Mouse (Mus musculus): Measurements from ENCODE around the gene C2cd2. TPM values are rescaled to one million over a fixed set of nuclear protein-coding genes. Genes with fewer than 3 reads are reported as not detected.

The C2cd2 gene
- polyA plus RNA-seq, 2 experiments = 14.2 to 21.7 TPM

DNA sequence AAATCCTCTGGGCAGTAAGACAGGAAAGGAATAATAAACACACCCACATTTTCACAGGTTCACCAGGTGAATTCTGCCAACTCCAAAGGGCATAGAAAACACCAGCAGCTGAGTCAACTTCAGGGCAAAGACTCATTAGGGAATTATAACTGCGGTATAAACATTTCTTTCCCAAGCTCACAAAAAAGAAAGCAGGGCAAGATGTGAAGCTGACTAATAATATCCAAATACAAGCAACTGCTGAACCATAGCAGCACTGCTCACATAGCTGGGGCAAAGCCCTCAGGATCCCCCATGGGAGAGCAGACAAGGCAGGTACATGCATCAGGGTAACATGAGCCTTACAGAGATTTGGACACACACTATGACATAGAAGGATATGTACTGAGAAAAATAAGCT lies 145.0 kb downstream of the C2cd2 start:
- peaks cover 88% of the 10 kb centered on the region for H3K36me3 ChIP-seq (ENCODE audit: control insufficient read depth, insufficient read depth, low read length)
- H3K27ac ChIP-seq (replicated peaks; ENCODE audit: low read depth, low read length) = no peak overlapping the region
- no peaks in the 10 kb centered on the region for H3K4me1 ChIP-seq (ENCODE audit: control insufficient read depth, insufficient read depth, low read length)
- TF ChIP-seq POLR2A (IDR thresholded peaks at IDR 0.05; ENCODE audit: borderline replicate concordance, extremely low read depth, insufficient read depth, insufficient read length) = no peak
- H3K4me2 ChIP-seq (replicated peaks; ENCODE audit: low read depth, low read length, severe bottlenecking) = no peak overlapping the region
- no peaks in the 10 kb centered on the region for H3K9me3 ChIP-seq (ENCODE audit: control insufficient read depth, low read length)
- H3K9ac ChIP-seq (ENCODE audit: low read depth, low read length, severe bottlenecking) = no peak overlapping the region
- DNase-seq (ENCODE audit: low spot score) (no peak), ATAC-seq (ENCODE audit: low FRiP score, low read depth) (no peak)
- WGBS = 78% methylated on average over 1 of the region's 1 CpGs
- no peaks in the 10 kb centered on the region for H3K27me3 ChIP-seq (ENCODE audit: control insufficient read depth, insufficient read depth, low read length)
- H3K4me3 ChIP-seq (replicated peaks; ENCODE audit: low read length) = no peak overlapping the region

DNA sequence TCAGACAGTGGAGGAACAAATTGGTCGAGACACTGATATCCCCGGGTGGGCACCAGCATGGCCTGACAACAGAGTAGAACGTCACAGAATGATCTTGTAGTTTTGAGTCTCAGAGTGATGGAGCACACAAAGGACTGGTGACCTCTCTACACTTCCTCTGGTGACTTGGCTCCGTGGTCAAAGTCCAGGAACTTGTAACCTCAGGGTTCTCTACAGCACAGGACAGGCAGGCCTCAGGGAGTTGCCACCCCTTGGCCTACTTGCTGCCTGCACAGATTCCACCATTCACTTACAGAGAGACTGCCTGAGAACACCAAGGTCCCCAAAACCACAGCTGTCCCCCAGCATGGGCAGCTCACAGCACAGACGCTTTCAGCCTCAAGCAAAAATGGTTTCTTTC lies 147.1 kb downstream of the C2cd2 start:
- no peak overlapping the region for H3K27ac ChIP-seq (replicated peaks; ENCODE audit: low read depth, low read length)
- no peaks in the 10 kb centered on the region for H3K27me3 ChIP-seq (ENCODE audit: control insufficient read depth, insufficient read depth, low read length)
- H3K4me3 ChIP-seq (replicated peaks; ENCODE audit: low read length) = no peak overlapping the region
- ATAC-seq (ENCODE audit: low FRiP score, low read depth) (no peak), DNase-seq (ENCODE audit: low spot score) (no peak)
- 89% methylated on average over 5 of the region's 5 CpGs for WGBS
- H3K4me1 ChIP-seq (ENCODE audit: control insufficient read depth, insufficient read depth, low read length) = no peaks in the 10 kb centered on the region
- peaks cover 96% of the 10 kb centered on the region for H3K36me3 ChIP-seq (ENCODE audit: control insufficient read depth, insufficient read depth, low read length)
- H3K9ac ChIP-seq (ENCODE audit: low read depth, low read length, severe bottlenecking) = no peak overlapping the region
- H3K9me3 ChIP-seq (ENCODE audit: control insufficient read depth, low read length) = no peaks in the 10 kb centered on the region
- no peak overlapping the region for H3K4me2 ChIP-seq (replicated peaks; ENCODE audit: low read depth, low read length, severe bottlenecking)
- TF ChIP-seq POLR2A (IDR thresholded peaks at IDR 0.05; ENCODE audit: borderline replicate concordance, extremely low read depth, insufficient read depth, insufficient read length) = no peak

DNA sequence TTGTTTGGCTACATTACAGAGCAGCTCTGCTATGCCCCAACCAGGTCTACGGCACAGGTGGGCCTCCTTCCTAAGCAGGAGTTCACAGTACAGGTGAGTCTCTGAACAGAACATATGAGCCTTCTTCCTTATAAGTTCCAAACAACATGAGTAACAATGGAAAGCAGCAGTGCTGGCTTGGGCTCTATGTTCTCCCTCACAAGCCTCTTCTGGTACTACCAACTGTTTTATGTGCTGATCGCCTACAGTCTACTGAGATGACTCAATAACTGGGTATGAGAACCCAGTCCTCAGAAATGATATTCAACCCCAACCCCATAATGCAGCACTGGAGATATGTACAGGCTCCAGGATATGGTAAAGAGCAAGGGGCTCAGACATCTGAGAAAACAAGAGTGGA lies 148.3 kb downstream of the C2cd2 start:
- ATAC-seq (ENCODE audit: low FRiP score, low read depth) (no peak), DNase-seq (ENCODE audit: low spot score) (no peak)
- Histone ChIP-seq H3K4me1 (ENCODE audit: control insufficient read depth, insufficient read depth, low read length) (no peaks in the 10 kb centered on the region), H3K27ac (replicated peaks; ENCODE audit: low read depth, low read length) (no peak overlapping the region), H3K36me3 (ENCODE audit: control insufficient read depth, insufficient read depth, low read length) (peaks cover 96% of the 10 kb centered on the region), H3K9me3 (ENCODE audit: control insufficient read depth, low read length) (no peaks in the 10 kb centered on the region), H3K4me3 (replicated peaks; ENCODE audit: low read length) (no peak overlapping the region), H3K9ac (ENCODE audit: low read depth, low read length, severe bottlenecking) (no peak overlapping the region), H3K4me2 (replicated peaks; ENCODE audit: low read depth, low read length, severe bottlenecking) (no peak overlapping the region), H3K27me3 (ENCODE audit: control insufficient read depth, insufficient read depth, low read length) (no peaks in the 10 kb centered on the region)
- WGBS = 98% methylated on average over 2 of the region's 2 CpGs
- TF ChIP-seq POLR2A (IDR thresholded peaks at IDR 0.05; ENCODE audit: borderline replicate concordance, extremely low read depth, insufficient read depth, insufficient read length) = no peak

DNA sequence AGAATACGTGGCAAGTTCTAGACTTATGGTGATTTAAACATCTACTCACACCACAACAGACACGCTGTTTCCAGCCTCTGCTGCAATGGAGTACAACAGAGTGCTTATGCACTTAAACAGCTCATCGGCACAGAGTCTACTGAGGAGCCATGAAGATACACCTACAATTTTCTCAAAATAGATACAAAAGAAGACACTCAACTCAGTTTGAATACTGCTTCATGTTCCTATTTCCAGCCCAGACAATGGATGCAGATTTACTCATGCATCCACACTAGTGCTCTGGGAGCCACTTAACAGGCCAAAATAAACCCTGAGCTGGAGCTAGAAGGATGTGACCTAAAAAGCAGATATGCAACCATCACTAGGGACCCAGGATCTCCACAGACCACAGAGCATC lies 153.5 kb downstream of the C2cd2 start:
- Histone ChIP-seq H3K9ac (ENCODE audit: low read depth, low read length, severe bottlenecking) (no peak overlapping the region), H3K4me1 (ENCODE audit: control insufficient read depth, insufficient read depth, low read length) (no peaks in the 10 kb centered on the region), H3K36me3 (ENCODE audit: control insufficient read depth, insufficient read depth, low read length) (peaks cover 90% of the 10 kb centered on the region), H3K9me3 (ENCODE audit: control insufficient read depth, low read length) (no peaks in the 10 kb centered on the region), H3K27ac (replicated peaks; ENCODE audit: low read depth, low read length) (no peak overlapping the region), H3K4me3 (replicated peaks; ENCODE audit: low read length) (no peak overlapping the region), H3K27me3 (ENCODE audit: control insufficient read depth, insufficient read depth, low read length) (no peaks in the 10 kb centered on the region), H3K4me2 (replicated peaks; ENCODE audit: low read depth, low read length, severe bottlenecking) (no peak overlapping the region)
- ATAC-seq (ENCODE audit: low FRiP score, low read depth) = no peak
- WGBS = 94% methylated on average over 3 of the region's 3 CpGs
- no peak for TF ChIP-seq POLR2A (IDR thresholded peaks at IDR 0.05; ENCODE audit: borderline replicate concordance, extremely low read depth, insufficient read depth, insufficient read length)
- no peak for DNase-seq (ENCODE audit: low spot score)

DNA sequence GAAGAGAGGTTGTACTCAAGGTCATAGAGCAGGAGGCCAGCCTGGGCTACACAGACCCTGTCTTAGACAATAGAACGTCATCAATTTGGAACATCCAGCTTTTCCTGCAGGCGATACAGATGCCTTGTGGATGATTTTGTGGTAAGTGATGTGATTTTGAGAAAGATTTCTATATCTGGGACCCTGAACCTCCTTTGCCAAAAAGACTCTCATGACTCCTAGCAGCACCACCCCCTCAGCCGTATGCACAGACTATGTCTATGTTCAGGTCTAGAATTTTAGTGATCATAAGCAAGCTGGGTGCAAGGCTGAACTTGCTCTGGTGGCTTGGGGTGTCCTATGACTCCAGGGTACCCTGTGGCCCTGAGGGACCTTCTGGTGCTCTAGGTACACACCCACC lies 156.8 kb downstream of the C2cd2 start:
- WGBS = 86% methylated on average over 3 of the region's 3 CpGs
- no peak for TF ChIP-seq POLR2A (IDR thresholded peaks at IDR 0.05; ENCODE audit: borderline replicate concordance, extremely low read depth, insufficient read depth, insufficient read length)
- Histone ChIP-seq H3K9me3 (ENCODE audit: control insufficient read depth, low read length) (no peaks in the 10 kb centered on the region), H3K4me1 (ENCODE audit: control insufficient read depth, insufficient read depth, low read length) (no peaks in the 10 kb centered on the region), H3K4me2 (replicated peaks; ENCODE audit: low read depth, low read length, severe bottlenecking) (no peak overlapping the region), H3K27me3 (ENCODE audit: control insufficient read depth, insufficient read depth, low read length) (no peaks in the 10 kb centered on the region), H3K27ac (replicated peaks; ENCODE audit: low read depth, low read length) (no peak overlapping the region), H3K4me3 (replicated peaks; ENCODE audit: low read length) (no peak overlapping the region), H3K36me3 (ENCODE audit: control insufficient read depth, insufficient read depth, low read length) (peaks cover 81% of the 10 kb centered on the region), H3K9ac (ENCODE audit: low read depth, low read length, severe bottlenecking) (no peak overlapping the region)
- ATAC-seq (ENCODE audit: low FRiP score, low read depth) (no peak), DNase-seq (ENCODE audit: low spot score) (no peak)

Small RNAs within 50 kb of the gene (microRNA-seq; reads per million reads assigned to microRNA genes)
- gene Mir6964 = 0.69 reads per million

Other genes with a start within 250 kb of the C2cd2 start
- gene Ripk4, start 198.8 kb downstream of the C2cd2 start, polyA plus RNA-seq (2012; rRNA removed) = 7.6 and 8.3 TPM in 2 replicates
- gene Ripk4, start 198.8 kb downstream of the C2cd2 start, polyA plus RNA-seq (2014; fragmentation: Nextera tagmentation; extraction: Ambion mirVana) = 17.2 and 20.3 TPM in 2 replicates
- 19.5 and 19.6 TPM in 2 replicates for gene Prdm15, start 110.7 kb downstream of the C2cd2 start, polyA plus RNA-seq (2012; rRNA removed)
- gene Prdm15, start 110.7 kb downstream of the C2cd2 start, polyA plus RNA-seq (2014; fragmentation: Nextera tagmentation; extraction: Ambion mirVana) = 9.7 and 10.6 TPM in 2 replicates
- 17.3 and 20.0 TPM in 2 replicates for gene Zbtb21, start within 50 bp of the C2cd2 start, polyA plus RNA-seq (2012; rRNA removed)
- gene Zbtb21, start within 50 bp of the C2cd2 start, polyA plus RNA-seq (2014; fragmentation: Nextera tagmentation; extraction: Ambion mirVana) = 11.9 and 14.5 TPM in 2 replicates
- 12.4 and 13.5 TPM in 2 replicates for gene B230307C23Rik, start 34.7 kb upstream of the C2cd2 start, polyA plus RNA-seq (2012; rRNA removed)
- gene B230307C23Rik, start 34.7 kb upstream of the C2cd2 start, polyA plus RNA-seq (2014; fragmentation: Nextera tagmentation; extraction: Ambion mirVana) = 29.4 and 32.9 TPM in 2 replicates
- 6.5 and 10.3 TPM in 2 replicates for gene A630089N07Rik, start 119.9 kb upstream of the C2cd2 start, polyA plus RNA-seq (2012; rRNA removed)
- 15.9 and 21.0 TPM in 2 replicates for gene A630089N07Rik, start 119.9 kb upstream of the C2cd2 start, polyA plus RNA-seq (2014; fragmentation: Nextera tagmentation; extraction: Ambion mirVana)

Data from limb, embryonic 14.5 days (tissue).